Mouse (Mus musculus): ENCODE results near the gene Dcakd. TPM values are rescaled to one million over a fixed set of nuclear protein-coding genes. Genes with fewer than 3 reads are reported as not detected.

Gene Dcakd
- polyA plus RNA-seq, 1 experiment from 2014 or later: 109 TPM

- WGBS: 41% methylated on average over 1 of the region's 1 CpGs
- DNase-seq (ENCODE audit: low spot score): no peak
- no peak overlapping the region for H3K4me3 ChIP-seq (ENCODE audit: low read depth, low read length)
- H3K9ac ChIP-seq (ENCODE audit: low read depth, low read length): no peak overlapping the region
- H3K27me3 ChIP-seq (replicated peaks; ENCODE audit: control insufficient read depth, insufficient read depth, low read length): peaks cover 18% of the 10 kb centered on the region
- H3K27ac ChIP-seq (ENCODE audit: low read depth, low read length): no peak overlapping the region
- H3K9me3 ChIP-seq (ENCODE audit: control insufficient read depth, low read length): no peaks in the 10 kb centered on the region
- no peak overlapping the region for H3K4me2 ChIP-seq
- H3K36me3 ChIP-seq (ENCODE audit: control insufficient read depth, insufficient read depth, low read length): no peaks in the 10 kb centered on the region
- H3K4me1 ChIP-seq (replicated peaks; ENCODE audit: control insufficient read depth, insufficient read depth, low read length): no peaks in the 10 kb centered on the region
- no peak for ATAC-seq (replicated peaks; ENCODE audit: low FRiP score)
Measured at GRCm38 (mm10) chr11:102972326-102972725, 55.8 kb downstream of the Dcakd start.

- WGBS: 38% methylated on average over 5 of the region's 5 CpGs
- peaks cover 25% of the 10 kb centered on the region for H3K27me3 ChIP-seq (replicated peaks; ENCODE audit: control insufficient read depth, insufficient read depth, low read length)
Measured at GRCm38 (mm10) chr11:102971604-102972003, 56.5 kb downstream of the Dcakd start.

GRCm38 (mm10) chr11:102964547-102965091 is 63.5 kb downstream of the Dcakd start:
- WGBS: 69% methylated on average over 16 of the region's 16 CpGs
- Histone ChIP-seq H3K36me3 (ENCODE audit: control insufficient read depth, insufficient read depth, low read length) (no peaks in the 10 kb centered on the region), H3K27ac (ENCODE audit: low read depth, low read length) (no peak overlapping the region), H3K4me1 (replicated peaks; ENCODE audit: control insufficient read depth, insufficient read depth, low read length) (peaks cover 6% of the 10 kb centered on the region), H3K9ac (ENCODE audit: low read depth, low read length) (no peak overlapping the region), H3K4me3 (ENCODE audit: low read depth, low read length) (no peak overlapping the region), H3K9me3 (ENCODE audit: control insufficient read depth, low read length) (no peaks in the 10 kb centered on the region), H3K4me2 (no peak overlapping the region), H3K27me3 (replicated peaks; ENCODE audit: control insufficient read depth, insufficient read depth, low read length) (peaks cover 53% of the 10 kb centered on the region)
- ATAC-seq (replicated peaks; ENCODE audit: low FRiP score) (no peak), DNase-seq (ENCODE audit: low spot score) (no peak)

More at GRCm38 (mm10) chr11:102971604-102972003, 56.5 kb downstream of the Dcakd start:
- H3K4me2 ChIP-seq: no peak overlapping the region
- no peaks in the 10 kb centered on the region for H3K4me1 ChIP-seq (replicated peaks; ENCODE audit: control insufficient read depth, insufficient read depth, low read length)
- no peak overlapping the region for H3K9ac ChIP-seq (ENCODE audit: low read depth, low read length)
- no peaks in the 10 kb centered on the region for H3K36me3 ChIP-seq (ENCODE audit: control insufficient read depth, insufficient read depth, low read length)
- no peaks in the 10 kb centered on the region for H3K9me3 ChIP-seq (ENCODE audit: control insufficient read depth, low read length)
- H3K4me3 ChIP-seq (ENCODE audit: low read depth, low read length): no peak overlapping the region
- ATAC-seq (replicated peaks; ENCODE audit: low FRiP score): no peak
- H3K27ac ChIP-seq (ENCODE audit: low read depth, low read length): no peak overlapping the region
- no peak for DNase-seq (ENCODE audit: low spot score)

- Histone ChIP-seq H3K27me3 (replicated peaks; ENCODE audit: control insufficient read depth, insufficient read depth, low read length) (peaks cover 51% of the 10 kb centered on the region), H3K9me3 (ENCODE audit: control insufficient read depth, low read length) (no peaks in the 10 kb centered on the region), H3K4me3 (ENCODE audit: low read depth, low read length) (no peak overlapping the region; the same call in 1 of the 2 replicates), H3K36me3 (ENCODE audit: control insufficient read depth, insufficient read depth, low read length) (no peaks in the 10 kb centered on the region), H3K4me2 (peak overlapping the region; percentile 34), H3K4me1 (replicated peaks; ENCODE audit: control insufficient read depth, insufficient read depth, low read length) (peaks cover 6% of the 10 kb centered on the region), H3K9ac (ENCODE audit: low read depth, low read length) (no peak overlapping the region), H3K27ac (ENCODE audit: low read depth, low read length) (no peak overlapping the region)
- ATAC-seq (replicated peaks; ENCODE audit: low FRiP score) (no peak), DNase-seq (ENCODE audit: low spot score) (no peak)
- WGBS: 22% methylated on average over 24 of the region's 24 CpGs
Measured at GRCm38 (mm10) chr11:102963855-102964546, 64.1 kb downstream of the Dcakd start.

- no peak for DNase-seq (ENCODE audit: low spot score)
- H3K27me3 ChIP-seq (replicated peaks; ENCODE audit: control insufficient read depth, insufficient read depth, low read length): peaks cover 49% of the 10 kb centered on the region
- H3K36me3 ChIP-seq (ENCODE audit: control insufficient read depth, insufficient read depth, low read length): no peaks in the 10 kb centered on the region
- 13% methylated on average over 16 of the region's 16 CpGs for WGBS
- H3K4me1 ChIP-seq (replicated peaks; ENCODE audit: control insufficient read depth, insufficient read depth, low read length): peaks cover 6% of the 10 kb centered on the region
- no peaks in the 10 kb centered on the region for H3K9me3 ChIP-seq (ENCODE audit: control insufficient read depth, low read length)
- 0 out of 2 replicates have a peak overlapping the region, but pooled peaks have one; percentile 3 for H3K9ac ChIP-seq (ENCODE audit: low read depth, low read length)
- H3K4me3 ChIP-seq (ENCODE audit: low read depth, low read length): no peak overlapping the region; the same call in 1 of the 2 replicates
- peak overlapping the region; percentile 34 for H3K4me2 ChIP-seq
- ATAC-seq (replicated peaks; ENCODE audit: low FRiP score): no peak
- no peak overlapping the region for H3K27ac ChIP-seq (ENCODE audit: low read depth, low read length)
Measured at GRCm38 (mm10) chr11:102963246-102963854, 64.8 kb downstream of the Dcakd start.

GRCm38 (mm10) chr11:102962861-102963245 is 65.3 kb downstream of the Dcakd start:
- H3K4me1 ChIP-seq (replicated peaks; ENCODE audit: control insufficient read depth, insufficient read depth, low read length): peaks cover 6% of the 10 kb centered on the region
- DNase-seq (ENCODE audit: low spot score) (no peak), ATAC-seq (replicated peaks; ENCODE audit: low FRiP score) (no peak)
- no peak overlapping the region for H3K4me2 ChIP-seq
- WGBS: 39% methylated on average over 7 of the region's 7 CpGs
- no peak overlapping the region for H3K9ac ChIP-seq (ENCODE audit: low read depth, low read length)
- peaks cover 49% of the 10 kb centered on the region for H3K27me3 ChIP-seq (replicated peaks; ENCODE audit: control insufficient read depth, insufficient read depth, low read length)
- no peaks in the 10 kb centered on the region for H3K36me3 ChIP-seq (ENCODE audit: control insufficient read depth, insufficient read depth, low read length)
- no peak overlapping the region for H3K4me3 ChIP-seq (ENCODE audit: low read depth, low read length)
- no peaks in the 10 kb centered on the region for H3K9me3 ChIP-seq (ENCODE audit: control insufficient read depth, low read length)
- no peak overlapping the region for H3K27ac ChIP-seq (ENCODE audit: low read depth, low read length)

- Histone ChIP-seq H3K4me1 (replicated peaks; ENCODE audit: control insufficient read depth, insufficient read depth, low read length) (peaks cover 6% of the 10 kb centered on the region), H3K27ac (ENCODE audit: low read depth, low read length) (no peak overlapping the region), H3K9me3 (ENCODE audit: control insufficient read depth, low read length) (no peaks in the 10 kb centered on the region), H3K4me2 (no peak overlapping the region), H3K4me3 (ENCODE audit: low read depth, low read length) (no peak overlapping the region), H3K9ac (ENCODE audit: low read depth, low read length) (no peak overlapping the region), H3K27me3 (replicated peaks; ENCODE audit: control insufficient read depth, insufficient read depth, low read length) (peaks cover 42% of the 10 kb centered on the region), H3K36me3 (ENCODE audit: control insufficient read depth, insufficient read depth, low read length) (no peaks in the 10 kb centered on the region)
- no peak for ATAC-seq (replicated peaks; ENCODE audit: low FRiP score)
- DNase-seq (ENCODE audit: low spot score): no peak
- WGBS: 70% methylated on average over 4 of the region's 4 CpGs
Measured at GRCm38 (mm10) chr11:102961082-102961481, 67.1 kb downstream of the Dcakd start.

- H3K27me3 ChIP-seq (replicated peaks; ENCODE audit: control insufficient read depth, insufficient read depth, low read length): peaks cover 29% of the 10 kb centered on the region
- ATAC-seq (replicated peaks; ENCODE audit: low FRiP score) (no peak), DNase-seq (ENCODE audit: low spot score) (no peak)
- no peaks in the 10 kb centered on the region for H3K9me3 ChIP-seq (ENCODE audit: control insufficient read depth, low read length)
- no peak overlapping the region for H3K9ac ChIP-seq (ENCODE audit: low read depth, low read length)
- WGBS: 65% methylated on average over 1 of the region's 1 CpGs
- no peak overlapping the region for H3K4me3 ChIP-seq (ENCODE audit: low read depth, low read length)
- H3K4me1 ChIP-seq (replicated peaks; ENCODE audit: control insufficient read depth, insufficient read depth, low read length): peaks cover 4% of the 10 kb centered on the region
- H3K36me3 ChIP-seq (ENCODE audit: control insufficient read depth, insufficient read depth, low read length): no peaks in the 10 kb centered on the region
- H3K27ac ChIP-seq (ENCODE audit: low read depth, low read length): no peak overlapping the region
- no peak overlapping the region for H3K4me2 ChIP-seq
Measured at GRCm38 (mm10) chr11:102958870-102959269, 69.3 kb downstream of the Dcakd start.
